Mouse (Mus musculus): ENCODE results near the gene Slitrk4.

Slitrk4 gene

GRCm38 (mm10) chrX:64276290-64277125, at the start of gene Slitrk4:
Slitrk4 (minus strand) TSS chrX:64276996.
- no peak for DNase-seq (ENCODE audit: low spot score in 2 of 2)

GRCm38 (mm10) chrX:64319501-64319900, 42.7 kb upstream of the Slitrk4 start:
- DNase-seq (ENCODE audit: low spot score in 2 of 2) = no peak

GRCm38 (mm10) chrX:64277991-64278301, 1.1 kb upstream of the Slitrk4 start:
- DNase-seq (ENCODE audit: low spot score in 2 of 2) = no peak

GRCm38 (mm10) chrX:64277126-64277990, 562 bp upstream of the Slitrk4 start:
- DNase-seq (ENCODE audit: low spot score in 2 of 2) = no peak

GRCm38 (mm10) chrX:64275501-64276289, 1.1 kb downstream of the Slitrk4 start:
- no peak for DNase-seq (ENCODE audit: low spot score in 2 of 2)

GRCm38 (mm10) chrX:64263481-64263880, 13.3 kb downstream of the Slitrk4 start:
- DNase-seq (ENCODE audit: low spot score in 2 of 2) = no peak
